Mouse (Mus musculus): Measurements from ENCODE around the gene Uqcrc1.

DNA sequence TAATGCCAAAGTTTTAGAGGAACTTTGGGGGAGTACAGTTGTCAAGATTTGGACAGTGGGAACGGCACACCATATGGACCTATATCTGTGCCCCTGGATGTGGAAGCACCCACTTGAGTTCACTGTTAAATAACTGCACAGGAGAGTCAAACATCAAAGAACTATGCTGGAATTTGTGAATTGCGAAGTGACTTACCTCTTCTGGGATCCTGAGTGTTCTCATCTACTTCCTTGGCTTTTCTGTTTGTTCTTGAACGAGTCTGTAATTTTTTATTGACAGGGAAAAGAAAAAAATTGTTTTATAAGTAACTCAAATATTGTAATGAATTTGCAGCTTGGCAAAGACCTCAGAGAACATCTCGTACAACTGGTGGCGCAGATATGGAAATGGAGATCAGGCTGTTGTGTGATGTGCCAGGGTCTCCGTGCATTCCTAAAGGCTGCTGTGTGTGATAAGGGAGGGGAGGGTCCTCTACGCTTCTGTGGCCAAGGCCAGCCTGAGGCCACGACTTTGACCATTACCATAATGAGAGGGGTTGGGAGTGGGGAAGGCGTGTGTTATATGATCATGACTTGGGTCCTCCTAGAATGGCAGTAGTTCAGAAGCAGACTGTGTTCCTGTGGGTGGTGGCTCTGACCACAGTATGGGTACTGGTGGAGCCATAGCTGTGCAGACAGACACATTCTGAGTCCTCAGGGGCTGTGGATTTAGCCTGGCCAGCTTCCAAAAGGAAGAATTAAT, 56.4 kb downstream of the Uqcrc1 start:
- TF ChIP-seq GATA1 (IDR thresholded peaks at IDR 0.05; ENCODE audit: borderline replicate concordance, low read length) (no peak), FLI1 (IDR thresholded peaks at IDR 0.05; ENCODE audit: low read length) (no peak)
